Mouse (Mus musculus): ENCODE measurements around the gene Zfp771. TPM values are rescaled to one million over a fixed set of nuclear protein-coding genes. Genes with fewer than 3 reads are reported as not detected.

Zfp771 gene
- polyA plus RNA-seq, 1 experiment from 2014 or later, result 63.2 TPM

Other genes with a start within 250 kb of the Zfp771 start
- gene Mvp, start 229.7 kb upstream of the Zfp771 start, polyA plus RNA-seq (2014; fragmentation: Nextera tagmentation; extraction: Ambion mirVana), result 2.6 and 3.0 TPM in 2 replicates
- 0.32 and 0.53 TPM in 2 replicates for gene Pagr1b, start 227.8 kb upstream of the Zfp771 start, polyA plus RNA-seq (2014; fragmentation: Nextera tagmentation; extraction: Ambion mirVana)
- gene Pagr1a, start 226.9 kb upstream of the Zfp771 start, polyA plus RNA-seq (2014; fragmentation: Nextera tagmentation; extraction: Ambion mirVana), result 53.4 and 75.3 TPM in 2 replicates
- 52.7 and 56.0 TPM in 2 replicates for gene Gm42742, start 223.2 kb upstream of the Zfp771 start, polyA plus RNA-seq (2014; fragmentation: Nextera tagmentation; extraction: Ambion mirVana)
- gene Prrt2, start 223.1 kb upstream of the Zfp771 start, polyA plus RNA-seq (2014; fragmentation: Nextera tagmentation; extraction: Ambion mirVana), result 7.6 and 7.7 TPM in 2 replicates
- gene Maz, start 217.2 kb upstream of the Zfp771 start, polyA plus RNA-seq (2014; fragmentation: Nextera tagmentation; extraction: Ambion mirVana), result 63.1 and 66.4 TPM in 2 replicates
- gene Kif22, start 201.8 kb upstream of the Zfp771 start, polyA plus RNA-seq (2014; fragmentation: Nextera tagmentation; extraction: Ambion mirVana), result 192 and 199 TPM in 2 replicates
- gene Zg16, start 156.9 kb upstream of the Zfp771 start, polyA plus RNA-seq (2014; fragmentation: Nextera tagmentation; extraction: Ambion mirVana), result not detected in 2 replicates
- 1.0 and 1.1 TPM in 2 replicates for gene AI467606, start 152.9 kb upstream of the Zfp771 start, polyA plus RNA-seq (2014; fragmentation: Nextera tagmentation; extraction: Ambion mirVana)
- gene Qprt, start 122.0 kb upstream of the Zfp771 start, polyA plus RNA-seq (2014; fragmentation: Nextera tagmentation; extraction: Ambion mirVana), result 2.5 and 3.0 TPM in 2 replicates
- not detected in 2 replicates for gene Spn, start 106.5 kb upstream of the Zfp771 start, polyA plus RNA-seq (2014; fragmentation: Nextera tagmentation; extraction: Ambion mirVana)
- 71.8 and 74.0 TPM in 2 replicates for gene Cd2bp2, start 48.2 kb upstream of the Zfp771 start, polyA plus RNA-seq (2014; fragmentation: Nextera tagmentation; extraction: Ambion mirVana)
- gene Tbc1d10b, start 35.8 kb upstream of the Zfp771 start, polyA plus RNA-seq (2014; fragmentation: Nextera tagmentation; extraction: Ambion mirVana), result 15.8 and 19.2 TPM in 2 replicates
- 19.8 and 22.8 TPM in 2 replicates for gene Mylpf, start 35.4 kb upstream of the Zfp771 start, polyA plus RNA-seq (2014; fragmentation: Nextera tagmentation; extraction: Ambion mirVana)
- 20.9 and 22.5 TPM in 2 replicates for gene Zfp553, start 11.2 kb upstream of the Zfp771 start, polyA plus RNA-seq (2014; fragmentation: Nextera tagmentation; extraction: Ambion mirVana)
- 21.0 and 24.6 TPM in 2 replicates for gene Sept1, start 11.1 kb upstream of the Zfp771 start, polyA plus RNA-seq (2014; fragmentation: Nextera tagmentation; extraction: Ambion mirVana)
- gene Dctpp1, start 16.4 kb downstream of the Zfp771 start, polyA plus RNA-seq (2014; fragmentation: Nextera tagmentation; extraction: Ambion mirVana), result 253 and 266 TPM in 2 replicates
- 92.4 and 102 TPM in 2 replicates for gene Sephs2, start 29.8 kb downstream of the Zfp771 start, polyA plus RNA-seq (2014; fragmentation: Nextera tagmentation; extraction: Ambion mirVana)
- 0.59 and 1.2 TPM in 2 replicates for gene Itgal, start 52.0 kb downstream of the Zfp771 start, polyA plus RNA-seq (2014; fragmentation: Nextera tagmentation; extraction: Ambion mirVana)
- gene Zfp768, start 101.3 kb downstream of the Zfp771 start, polyA plus RNA-seq (2014; fragmentation: Nextera tagmentation; extraction: Ambion mirVana), result 6.1 and 6.4 TPM in 2 replicates
- 5.6 and 7.8 TPM in 2 replicates for gene Zfp747, start 131.8 kb downstream of the Zfp771 start, polyA plus RNA-seq (2014; fragmentation: Nextera tagmentation; extraction: Ambion mirVana)
- gene 9130019O22Rik, start 142.9 kb downstream of the Zfp771 start, polyA plus RNA-seq (2014; fragmentation: Nextera tagmentation; extraction: Ambion mirVana), result 6.7 and 7.1 TPM in 2 replicates
- gene E430018J23Rik, start 149.4 kb downstream of the Zfp771 start, polyA plus RNA-seq (2014; fragmentation: Nextera tagmentation; extraction: Ambion mirVana), result 6.1 TPM in 2 replicates
- 7.9 and 8.2 TPM in 2 replicates for gene Zfp764, start 162.5 kb downstream of the Zfp771 start, polyA plus RNA-seq (2014; fragmentation: Nextera tagmentation; extraction: Ambion mirVana)
- 27.3 and 29.8 TPM in 2 replicates for gene Zfp688, start 177.8 kb downstream of the Zfp771 start, polyA plus RNA-seq (2014; fragmentation: Nextera tagmentation; extraction: Ambion mirVana)
- 11.7 and 12.4 TPM in 2 replicates for gene Zfp689, start 204.9 kb downstream of the Zfp771 start, polyA plus RNA-seq (2014; fragmentation: Nextera tagmentation; extraction: Ambion mirVana)
- 54.8 and 58.5 TPM in 2 replicates for gene Prr14, start 215.3 kb downstream of the Zfp771 start, polyA plus RNA-seq (2014; fragmentation: Nextera tagmentation; extraction: Ambion mirVana)
- gene Fbrs, start 234.9 kb downstream of the Zfp771 start, polyA plus RNA-seq (2014; fragmentation: Nextera tagmentation; extraction: Ambion mirVana), result 8.9 and 10.2 TPM in 2 replicates